Mouse (Mus musculus): ENCODE measurements around the gene Tmem233.

Gene Tmem233

GRCm38 (mm10) chr5:116083081-116083480 is at the start of gene Tmem233:
Tmem233 (minus strand) TSS chr5:116083244.
- DNase-seq: peak; percentile 6 to 20

DNA sequence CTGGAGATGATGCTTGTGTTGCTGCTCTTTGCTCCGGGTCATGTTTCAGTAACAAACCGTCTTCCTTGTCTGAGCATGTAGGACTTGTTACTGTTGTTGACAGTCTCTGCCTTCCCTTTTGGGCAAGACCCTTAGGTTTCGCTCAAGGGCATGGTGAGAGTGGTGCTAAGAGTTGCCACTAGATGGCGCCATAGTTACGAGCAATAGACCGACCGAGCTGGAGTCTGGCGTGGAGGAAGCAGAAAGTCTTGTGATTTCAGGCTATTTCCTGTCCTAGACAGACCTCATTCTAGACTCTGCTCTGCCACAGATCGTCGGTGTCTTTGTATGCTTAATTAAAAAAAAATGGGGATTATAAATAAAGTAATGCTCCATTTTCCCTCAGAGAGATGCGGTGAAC is 40.3 kb upstream of the Tmem233 start:
- DNase-seq: peak; percentile 92 to 94

GRCm38 (mm10) chr5:116116567-116116966 is 33.5 kb upstream of the Tmem233 start:
- peak; percentile 72 to 88 for DNase-seq

DNA sequence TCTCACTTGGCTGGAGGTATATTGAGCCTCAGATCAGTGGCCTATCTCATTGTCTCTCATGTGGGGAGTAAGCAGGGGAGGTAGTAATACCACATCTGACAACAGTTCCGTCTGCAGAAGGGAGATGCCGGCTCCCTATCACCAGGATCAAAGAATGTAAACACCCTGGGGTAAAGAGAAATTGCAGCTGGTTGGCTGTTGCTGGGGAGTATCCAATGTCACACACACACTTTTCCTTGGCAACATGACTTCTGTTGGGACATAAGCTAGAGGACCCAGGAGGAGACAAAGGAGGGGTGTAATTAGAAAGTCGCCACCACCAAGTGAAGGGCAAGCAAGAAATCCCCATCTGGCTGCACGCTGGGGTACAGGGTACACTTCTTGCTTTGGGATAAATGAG is 33.1 kb upstream of the Tmem233 start:
- DNase-seq: no peak

GRCm38 (mm10) chr5:116115071-116115834 is 32.2 kb upstream of the Tmem233 start:
- DNase-seq: peak; percentile 80 to 85

GRCm38 (mm10) chr5:116108651-116109050 is 25.6 kb upstream of the Tmem233 start:
- DNase-seq: no peak

GRCm38 (mm10) chr5:116084231-116084630 is 1.2 kb upstream of the Tmem233 start:
- no peak for DNase-seq

GRCm38 (mm10) chr5:116082241-116082900 is 673 bp downstream of the Tmem233 start:
- DNase-seq: no peak

GRCm38 (mm10) chr5:116081616-116082015 is 1.4 kb downstream of the Tmem233 start:
- peak; percentile 13 to 17 for DNase-seq

DNA sequence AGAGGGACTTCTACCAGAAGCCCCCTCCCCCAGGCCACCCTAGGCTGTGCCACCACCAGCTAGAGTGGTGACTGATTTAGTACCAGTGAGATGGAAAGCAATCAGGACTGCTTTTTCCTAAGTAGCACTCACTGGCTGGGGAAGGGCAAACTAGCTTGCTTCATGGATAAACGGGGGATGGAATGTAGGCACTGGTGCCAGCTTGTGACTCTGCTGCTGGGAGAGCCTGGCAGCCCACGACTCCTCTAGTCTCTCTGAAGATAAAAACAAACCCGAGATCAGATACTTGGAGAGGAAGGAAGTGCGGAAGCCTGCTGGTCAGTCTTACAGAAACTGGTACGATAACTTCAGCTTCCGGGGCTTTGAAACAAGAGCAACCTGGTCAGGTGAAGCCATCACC is 2.3 kb downstream of the Tmem233 start:
- DNase-seq: no peak

DNA sequence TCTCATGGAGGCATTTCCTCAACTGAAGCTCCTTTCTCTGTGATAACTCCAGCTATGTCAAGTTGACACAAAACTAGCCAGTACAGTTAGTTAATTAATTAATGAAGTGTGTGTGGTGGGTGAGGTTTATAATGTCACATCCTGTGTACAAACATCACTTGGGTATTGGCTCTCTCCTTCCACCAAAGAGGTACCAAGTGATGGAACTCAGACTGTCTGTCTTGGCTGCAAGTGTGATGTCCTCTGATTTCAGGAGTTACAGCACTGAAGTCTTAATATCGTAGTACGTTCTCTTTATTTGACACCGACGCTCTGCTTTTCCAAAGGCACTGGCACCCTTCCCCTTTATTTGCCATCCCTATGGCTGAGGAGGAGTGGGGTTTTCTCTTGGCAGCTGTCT is 13.4 kb downstream of the Tmem233 start:
- DNase-seq: no peak

DNA sequence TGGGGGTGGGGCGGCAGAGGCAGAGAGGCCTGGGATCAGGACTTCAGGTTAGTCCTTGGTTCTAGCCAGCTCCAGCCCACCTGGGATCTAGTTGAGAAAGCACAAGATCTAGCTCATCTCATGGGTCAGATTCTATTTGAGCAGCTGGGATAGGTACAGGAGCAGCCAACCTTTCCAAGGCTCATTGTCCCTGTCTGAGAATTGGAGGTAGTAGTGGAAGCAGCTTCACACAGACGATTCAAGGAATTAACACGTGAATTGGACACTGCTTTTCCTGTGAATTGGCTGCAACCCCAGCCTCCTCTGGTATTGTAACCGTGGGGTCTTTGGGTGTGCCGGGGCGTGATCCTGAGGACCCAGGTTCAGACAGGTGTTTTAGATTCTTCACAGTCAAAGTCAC is 30.2 kb downstream of the Tmem233 start:
- no peak for DNase-seq

GRCm38 (mm10) chr5:116052171-116052570 is 30.9 kb downstream of the Tmem233 start:
- DNase-seq: no peak

GRCm38 (mm10) chr5:116049821-116050220 is 33.2 kb downstream of the Tmem233 start:
- no peak for DNase-seq

- DNase-seq: no peak
Measured at GRCm38 (mm10) chr5:116048321-116048720, 34.7 kb downstream of the Tmem233 start.

DNA sequence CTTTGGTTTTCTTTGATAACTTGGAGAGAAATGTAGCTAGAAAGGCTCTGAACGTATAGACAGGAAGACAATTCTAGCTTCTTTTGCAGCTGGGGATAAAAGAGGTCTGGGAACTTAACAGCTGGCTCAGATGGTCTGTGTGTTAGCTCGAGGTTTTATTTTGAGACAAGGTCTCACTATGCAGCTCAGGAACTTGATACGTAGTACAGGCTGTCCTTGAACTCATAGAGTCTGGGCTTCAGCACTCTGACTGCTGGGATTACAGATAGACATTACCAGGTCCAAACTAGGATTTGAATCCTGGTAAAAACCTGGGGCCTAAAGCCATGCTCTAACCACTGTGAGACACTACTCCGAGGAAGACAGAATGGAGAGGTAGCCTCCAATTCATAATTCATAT is 36.8 kb downstream of the Tmem233 start:
- no peak for DNase-seq

DNA sequence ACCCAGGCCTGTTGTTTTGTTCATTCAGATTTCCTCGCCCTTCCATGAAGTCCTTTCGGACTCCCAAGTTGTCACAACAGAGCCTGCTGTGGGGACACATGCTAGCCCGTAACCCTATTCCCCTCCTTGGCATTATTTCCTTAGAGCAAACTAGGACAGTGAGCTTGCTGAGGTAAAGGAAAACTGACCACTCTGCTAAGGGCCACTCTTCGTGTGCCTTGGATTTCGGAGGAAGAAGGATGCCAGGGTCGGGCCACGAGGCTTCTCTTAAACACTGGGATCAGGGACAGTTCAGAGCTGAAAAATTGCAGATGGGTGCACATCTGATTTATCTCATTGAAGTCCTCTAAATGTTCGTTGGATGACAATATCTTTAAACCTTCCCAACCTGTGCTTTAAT is 37.5 kb downstream of the Tmem233 start:
- DNase-seq: no peak

DNA sequence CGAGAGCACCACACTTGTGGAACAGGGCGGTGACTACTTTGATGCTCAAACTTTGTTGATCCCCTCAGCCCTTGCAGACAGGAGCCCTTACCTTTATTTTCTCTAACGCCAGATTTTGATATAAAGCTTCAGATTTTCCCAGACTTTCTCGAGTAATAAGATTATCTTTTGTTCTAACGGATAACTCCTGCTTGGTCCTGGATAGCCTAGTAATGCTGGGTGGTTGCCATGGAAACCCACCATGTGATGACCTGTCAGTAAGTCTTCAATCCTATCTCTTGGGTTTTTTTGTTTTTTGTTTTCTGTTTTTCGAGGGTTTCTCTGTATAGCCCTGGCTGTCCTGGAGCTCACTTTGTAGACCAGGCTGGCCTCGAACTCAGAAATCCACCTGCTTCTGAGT is 40.8 kb downstream of the Tmem233 start:
- no peak for DNase-seq

DNA sequence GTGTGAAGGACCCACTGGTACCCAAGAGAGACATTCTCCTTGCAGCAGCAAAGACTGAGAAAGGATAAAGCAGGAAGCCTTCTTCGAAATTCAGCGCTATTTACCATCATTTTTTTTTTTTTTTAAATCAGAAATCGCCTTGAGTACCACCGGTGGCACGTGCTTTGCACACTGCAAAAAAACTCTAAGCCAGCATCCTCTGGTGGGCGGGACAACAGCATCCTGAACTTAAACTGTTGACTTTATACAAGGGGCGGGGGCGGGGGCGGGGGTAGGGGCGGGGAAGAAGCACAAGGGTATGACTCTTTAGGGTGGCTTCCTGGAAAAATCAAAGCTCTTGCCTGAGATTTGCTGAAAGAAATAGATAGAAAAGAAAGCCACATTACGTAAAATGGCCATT is 43.3 kb downstream of the Tmem233 start:
- DNase-seq: no peak

DNA sequence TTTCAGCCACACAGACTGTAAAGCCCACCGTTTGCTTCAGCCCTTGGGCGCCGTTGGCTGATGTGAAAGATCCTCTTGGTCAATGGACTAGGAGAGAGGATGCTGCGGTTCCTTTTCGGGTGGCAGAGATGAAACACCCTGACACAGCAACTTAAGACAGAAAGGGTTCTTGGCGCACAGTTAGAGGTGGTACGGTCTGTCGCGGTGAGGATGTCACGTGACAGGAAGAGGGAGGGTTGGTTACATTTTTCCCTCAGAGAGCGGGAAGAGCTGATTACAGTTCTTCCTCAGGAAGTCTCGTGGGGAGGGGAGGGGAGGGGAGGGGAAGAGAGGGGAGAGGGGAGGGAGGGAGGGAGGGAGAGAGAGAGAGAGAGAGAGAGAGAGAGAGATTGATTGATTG is 45.3 kb downstream of the Tmem233 start:
- no peak for DNase-seq

DNA sequence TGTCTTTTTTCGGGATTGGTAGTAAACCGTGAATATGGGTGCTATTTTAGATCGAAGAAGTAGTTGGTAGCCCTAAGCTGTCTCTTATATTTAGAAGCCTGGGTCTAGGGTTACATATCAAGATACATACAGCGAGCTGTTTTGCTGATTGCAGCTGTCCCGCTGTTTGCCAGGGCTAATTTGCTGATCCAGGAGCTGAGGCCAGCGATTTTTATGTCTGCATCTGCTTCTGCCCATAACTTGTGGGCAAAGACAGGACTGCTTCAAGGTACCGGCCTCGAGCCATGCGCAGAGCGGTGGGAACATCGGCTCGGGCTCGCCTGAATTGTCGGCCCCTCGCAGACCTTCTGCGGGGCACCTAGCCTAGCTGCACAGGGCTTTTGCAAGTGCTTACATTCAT is 46.6 kb downstream of the Tmem233 start:
- no peak for DNase-seq

- DNase-seq: peak; percentile 84 to 86
Measured at GRCm38 (mm10) chr5:116031190-116031577, 51.9 kb downstream of the Tmem233 start.

GRCm38 (mm10) chr5:116030566-116031189 is 52.4 kb downstream of the Tmem233 start:
- DNase-seq: no peak

DNA sequence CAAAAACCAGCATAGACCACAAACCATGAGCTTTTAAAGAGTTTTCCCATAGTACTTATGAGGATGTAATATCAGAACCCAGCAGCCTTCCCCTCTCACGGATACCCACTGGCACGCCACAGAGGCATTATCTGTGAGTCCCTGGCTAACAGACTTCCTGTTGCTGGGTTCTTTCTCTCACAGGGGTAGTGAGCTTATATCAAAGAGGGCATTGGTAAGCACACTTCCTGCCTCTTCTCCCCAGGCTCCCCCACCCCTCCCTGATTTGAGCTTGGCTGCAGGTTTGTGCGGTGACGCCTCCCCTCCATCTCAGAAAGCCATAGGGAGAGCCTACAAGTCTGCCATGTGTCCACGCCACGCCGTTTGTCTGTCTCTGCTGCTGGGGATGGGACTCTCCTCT is 54.0 kb downstream of the Tmem233 start:
- DNase-seq: no peak
